Mouse (Mus musculus) c-Kit-positive CD71-negative TER-119-negative erythroid progenitor cells, embryonic 14.5 days (primary cell): ENCODE measurements at regions not wholly inside any gene's neighbourhood (a gene's known extent, or its start where the extent isn't known, plus 50 kb on each side); places are given as distances from the start of the nearest gene placed in this dataset.

Experiments
- DNase-seq: peaks from one replicate; pipeline ENCODE4 v3.0.0-alpha.2; 2013; ENCODE audit warnings: low read depth

GRCm38 (mm10) chr15:88202736-88203135 is 397.4 kb upstream of the Zdhhc25 start:
- DNase-seq: no peak

- no peak for DNase-seq
Measured at GRCm38 (mm10) chr15:88213356-88213755, 386.7 kb upstream of the Zdhhc25 start.

GRCm38 (mm10) chr15:88214286-88214685 is 385.8 kb upstream of the Zdhhc25 start:
- DNase-seq: no peak

- no peak for DNase-seq
Measured at GRCm38 (mm10) chr15:88229456-88229855, 370.6 kb upstream of the Zdhhc25 start.

- DNase-seq: no peak
Measured at GRCm38 (mm10) chr15:88244606-88245005, 355.5 kb upstream of the Zdhhc25 start.

GRCm38 (mm10) chr15:88245496-88246246 is 354.4 kb upstream of the Zdhhc25 start:
- DNase-seq: no peak

GRCm38 (mm10) chr15:88247974-88248625 is 352.0 kb upstream of the Zdhhc25 start:
- peak; percentile 16 for DNase-seq

- DNase-seq: no peak
Measured at GRCm38 (mm10) chr15:88288051-88288450, 312.1 kb upstream of the Zdhhc25 start.

GRCm38 (mm10) chr15:88288696-88289095 is 311.4 kb upstream of the Zdhhc25 start:
- DNase-seq: no peak

- DNase-seq: no peak
Measured at GRCm38 (mm10) chr15:88290740-88291363, 309.2 kb upstream of the Zdhhc25 start.

GRCm38 (mm10) chr15:88299061-88299460 is 301.0 kb upstream of the Zdhhc25 start:
- no peak for DNase-seq

GRCm38 (mm10) chr15:88311158-88311557 is 288.9 kb upstream of the Zdhhc25 start:
- DNase-seq: no peak

GRCm38 (mm10) chr15:88314810-88315459 is 285.2 kb upstream of the Zdhhc25 start:
- no peak for DNase-seq

GRCm38 (mm10) chr15:88318048-88318447 is 282.1 kb upstream of the Zdhhc25 start:
- DNase-seq: no peak

- DNase-seq: no peak
Measured at GRCm38 (mm10) chr15:88319527-88319926, 280.6 kb upstream of the Zdhhc25 start.

GRCm38 (mm10) chr15:88323584-88324375 is 276.3 kb upstream of the Zdhhc25 start:
- no peak for DNase-seq

- no peak for DNase-seq
Measured at GRCm38 (mm10) chr15:88325108-88325507, 275.0 kb upstream of the Zdhhc25 start.

- no peak for DNase-seq
Measured at GRCm38 (mm10) chr15:88353206-88353605, 246.9 kb upstream of the Zdhhc25 start.

GRCm38 (mm10) chr15:88360375-88361035 is 239.6 kb upstream of the Zdhhc25 start:
- DNase-seq: no peak

GRCm38 (mm10) chr15:88361351-88361750 is 238.8 kb upstream of the Zdhhc25 start:
- DNase-seq: no peak

GRCm38 (mm10) chr15:88362966-88363365 is 237.1 kb upstream of the Zdhhc25 start:
- DNase-seq: no peak
